Mouse (Mus musculus): ENCODE measurements at regions not wholly inside any gene's neighbourhood (a gene's known extent, or its start where the extent isn't known, plus 50 kb on each side); places are given as distances from the start of the nearest gene placed in this dataset.

DNA sequence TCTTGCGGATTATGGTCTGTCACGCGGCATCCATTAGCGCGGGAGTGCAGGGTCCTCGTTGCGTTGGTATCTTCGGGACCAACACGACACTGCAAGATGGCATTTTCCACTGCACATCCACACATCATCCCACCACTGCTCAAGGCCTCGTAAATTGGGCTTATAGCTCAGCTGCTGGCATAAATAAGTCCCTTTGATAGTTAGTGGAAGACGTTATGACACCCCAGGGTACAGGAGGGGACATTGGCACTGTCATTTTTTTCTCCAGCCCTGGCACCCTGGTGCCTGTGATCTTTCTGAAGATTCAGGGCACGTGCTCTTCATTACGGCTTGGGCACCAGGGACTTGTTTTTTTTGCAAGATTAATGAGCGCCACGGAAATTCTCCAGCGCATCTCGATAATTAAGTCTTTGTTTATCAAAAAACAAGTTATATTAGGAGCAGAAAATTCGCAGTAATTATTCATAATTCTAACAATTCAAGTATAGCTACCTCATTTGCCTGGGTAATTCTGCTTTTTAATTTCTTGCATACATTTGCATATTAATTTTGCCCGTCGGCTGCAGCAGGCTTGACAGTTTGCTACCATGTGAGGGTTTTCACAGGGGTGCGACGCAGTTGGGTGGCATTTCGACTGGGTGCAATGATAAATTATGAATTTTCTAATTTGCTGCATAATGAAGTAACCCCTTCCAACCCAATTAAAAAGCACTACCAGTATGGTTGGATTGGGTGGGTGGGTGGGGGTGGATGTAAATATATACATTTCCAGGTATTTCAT lies 119.1 kb downstream of the Vrk1 start:
- DNase-seq (ENCODE audit: low spot score in 2 of 2) = no peak

GRCm38 (mm10) chr12:106130071-106130676 lies 120.1 kb downstream of the Vrk1 start:
- no peak for DNase-seq (ENCODE audit: low spot score in 2 of 2)

GRCm38 (mm10) chr12:106132715-106133114 lies 122.7 kb downstream of the Vrk1 start:
- DNase-seq (ENCODE audit: low spot score in 2 of 2) = no peak

DNA sequence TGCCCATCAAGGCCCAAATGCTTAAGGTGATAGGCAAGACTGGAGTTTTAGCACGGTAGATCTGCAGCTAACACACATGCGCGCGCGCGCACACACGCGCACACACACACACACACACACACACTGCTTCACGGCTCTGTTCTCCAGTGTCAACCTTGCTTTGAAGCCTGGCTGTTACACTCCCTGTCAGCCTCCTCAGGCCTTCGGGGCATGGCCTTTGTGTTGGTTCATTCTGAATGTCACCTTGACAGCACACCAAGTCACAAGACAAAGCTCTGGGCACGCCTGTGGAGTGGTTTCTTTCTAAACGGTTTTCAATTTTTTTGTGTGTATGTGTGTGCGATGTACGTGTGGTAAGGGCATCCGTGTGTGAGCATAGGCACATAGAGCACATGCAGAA lies 128.4 kb downstream of the Vrk1 start:
- DNase-seq (ENCODE audit: low spot score in 2 of 2) = no peak

DNA sequence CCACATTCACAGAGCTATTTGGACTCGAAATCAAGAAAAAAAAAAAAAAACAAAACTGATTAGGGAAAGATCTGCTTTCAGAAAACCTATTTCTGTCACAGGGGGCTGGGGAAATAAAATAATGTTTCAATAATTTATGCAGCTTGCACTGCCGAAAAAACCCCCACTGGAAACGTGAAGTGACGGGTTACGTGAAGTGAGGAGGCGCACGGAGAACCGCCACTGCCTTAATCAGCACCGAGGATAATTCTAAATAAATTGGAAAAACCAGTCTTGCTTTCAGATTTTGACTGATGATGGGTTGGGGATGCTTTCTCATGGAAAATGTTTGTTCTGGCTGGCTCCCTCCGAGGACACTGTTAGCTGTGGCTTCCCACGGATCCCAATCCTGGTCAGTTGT lies 129.5 kb downstream of the Vrk1 start:
- DNase-seq (ENCODE audit: low spot score in 2 of 2) = no peak

- no peak for DNase-seq (ENCODE audit: low spot score in 2 of 2)
Measured at GRCm38 (mm10) chr12:106139927-106140326, 129.9 kb downstream of the Vrk1 start.

DNA sequence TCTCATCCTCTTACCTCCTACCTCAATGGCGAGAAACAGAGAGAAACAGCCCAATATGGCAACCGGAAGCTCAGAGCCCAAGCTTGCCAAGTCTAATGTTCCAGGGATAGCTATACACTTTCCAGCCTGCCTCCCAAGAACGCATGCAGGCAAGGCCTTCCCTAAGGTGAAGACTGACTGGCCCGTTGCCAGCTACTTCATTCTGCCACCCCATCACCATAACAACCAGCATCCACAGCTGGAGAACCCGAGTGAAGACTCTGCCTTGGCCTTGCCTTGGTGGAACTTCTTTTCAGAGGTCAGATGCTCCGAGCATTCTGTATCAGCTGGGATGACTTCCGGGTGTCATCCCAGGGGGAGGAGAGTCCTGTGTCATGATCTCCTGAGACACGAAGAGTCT lies 130.6 kb downstream of the Vrk1 start:
- no peak for DNase-seq (ENCODE audit: low spot score in 2 of 2)

DNA sequence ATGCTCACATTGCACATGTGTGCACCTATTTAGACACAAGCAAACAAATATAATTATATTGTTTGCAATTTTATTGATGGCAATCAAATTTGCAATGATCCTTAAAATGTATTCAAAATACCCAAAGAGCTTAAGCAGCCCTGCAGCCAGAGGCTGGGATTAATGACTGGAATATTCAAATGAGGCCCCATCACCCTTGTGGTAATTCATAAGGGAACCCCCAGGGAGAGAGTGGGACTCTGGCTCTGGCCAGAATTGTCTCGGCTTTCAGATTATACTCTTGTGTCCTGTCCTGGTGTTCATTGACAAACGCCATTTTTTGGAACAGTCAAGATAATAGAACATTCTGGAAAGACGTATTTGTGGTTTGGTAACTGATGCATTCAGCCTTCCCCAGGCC lies 133.5 kb downstream of the Vrk1 start:
- no peak for DNase-seq (ENCODE audit: low spot score in 2 of 2)

DNA sequence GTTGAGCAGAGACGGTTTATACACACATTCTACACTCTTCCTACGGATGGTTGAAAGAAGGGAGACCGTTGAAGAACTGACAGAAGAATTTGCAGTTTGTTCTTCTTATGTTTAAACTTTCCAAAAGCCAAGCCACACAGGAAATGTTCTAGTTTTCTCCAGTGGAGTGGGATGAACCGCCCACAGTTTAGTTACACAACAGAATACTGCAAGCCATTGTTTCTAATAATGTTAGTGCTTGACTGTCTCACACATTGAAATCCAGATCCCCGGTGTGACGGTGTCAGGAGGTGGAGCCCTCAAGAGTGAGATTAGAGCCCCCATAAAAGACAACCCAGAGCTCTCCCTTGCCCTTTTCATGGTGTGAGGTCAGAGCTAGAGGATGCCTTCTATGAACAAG lies 146.8 kb downstream of the Vrk1 start:
- DNase-seq (ENCODE audit: low spot score in 2 of 2) = no peak

DNA sequence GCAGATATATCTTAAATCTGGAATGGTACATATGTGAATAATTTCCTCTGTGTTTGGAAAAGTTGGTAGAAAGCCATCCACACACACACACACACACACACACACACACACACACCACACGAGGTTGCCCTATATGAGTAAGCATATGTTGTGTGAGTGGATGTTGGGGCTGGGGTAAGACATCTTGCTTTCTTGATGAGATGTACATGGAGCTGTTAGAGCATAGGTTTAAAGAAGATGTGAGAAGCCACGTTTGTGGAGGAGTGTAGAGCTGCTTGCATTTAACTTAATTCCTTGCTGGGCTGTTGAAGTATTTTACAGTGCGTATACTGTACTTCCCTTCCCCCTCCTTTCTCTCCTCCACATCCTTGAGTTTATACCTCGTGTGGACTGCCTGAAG lies 147.8 kb downstream of the Vrk1 start:
- no peak for DNase-seq (ENCODE audit: low spot score in 2 of 2)

DNA sequence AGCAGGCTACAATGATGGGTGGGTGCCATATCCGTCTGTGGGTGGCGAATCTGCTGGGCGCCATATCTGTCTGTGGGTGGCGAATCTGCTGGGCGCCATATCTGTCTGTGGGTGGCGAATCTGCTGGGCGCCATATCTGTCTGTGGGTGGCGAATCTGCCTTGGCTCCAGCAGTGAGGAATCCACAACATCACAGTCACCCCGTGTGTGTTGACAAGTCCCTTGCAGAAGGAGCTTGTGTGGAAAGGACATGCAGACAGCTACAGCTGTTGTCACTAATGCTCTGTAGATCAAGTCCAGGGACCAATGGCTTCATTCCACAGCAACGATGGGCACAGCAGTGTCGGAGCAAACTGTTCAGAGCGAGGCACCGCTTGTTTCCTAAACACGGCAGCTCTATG lies 148.6 kb downstream of the Vrk1 start:
- no peak for DNase-seq (ENCODE audit: low spot score in 2 of 2)

- no peak for DNase-seq (ENCODE audit: low spot score in 2 of 2)
Measured at GRCm38 (mm10) chr12:106171301-106171700, 161.3 kb downstream of the Vrk1 start.

DNA sequence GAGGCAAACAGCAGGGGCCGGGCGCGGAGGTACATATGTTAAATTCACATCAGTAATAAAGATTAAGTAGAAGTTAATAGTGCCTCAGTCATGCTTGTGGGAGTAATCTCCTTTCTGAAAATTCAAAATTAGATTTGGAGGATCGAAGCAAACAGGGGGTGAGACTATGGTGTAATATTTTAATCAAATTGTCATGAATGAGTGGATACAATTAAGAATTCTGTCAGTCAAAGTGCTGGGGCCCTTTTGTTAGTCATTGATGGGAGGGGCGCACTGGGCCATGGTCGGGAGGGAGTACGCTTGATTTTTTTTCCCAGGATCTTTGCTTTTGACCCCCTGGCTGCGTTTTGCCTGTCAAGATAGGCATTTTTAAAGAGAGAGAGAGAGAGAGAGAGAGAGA lies 163.2 kb downstream of the Vrk1 start:
- no peak for DNase-seq (ENCODE audit: low spot score in 2 of 2)

GRCm38 (mm10) chr12:106174070-106174980 lies 164.3 kb downstream of the Vrk1 start:
- no peak for DNase-seq (ENCODE audit: low spot score in 2 of 2)

DNA sequence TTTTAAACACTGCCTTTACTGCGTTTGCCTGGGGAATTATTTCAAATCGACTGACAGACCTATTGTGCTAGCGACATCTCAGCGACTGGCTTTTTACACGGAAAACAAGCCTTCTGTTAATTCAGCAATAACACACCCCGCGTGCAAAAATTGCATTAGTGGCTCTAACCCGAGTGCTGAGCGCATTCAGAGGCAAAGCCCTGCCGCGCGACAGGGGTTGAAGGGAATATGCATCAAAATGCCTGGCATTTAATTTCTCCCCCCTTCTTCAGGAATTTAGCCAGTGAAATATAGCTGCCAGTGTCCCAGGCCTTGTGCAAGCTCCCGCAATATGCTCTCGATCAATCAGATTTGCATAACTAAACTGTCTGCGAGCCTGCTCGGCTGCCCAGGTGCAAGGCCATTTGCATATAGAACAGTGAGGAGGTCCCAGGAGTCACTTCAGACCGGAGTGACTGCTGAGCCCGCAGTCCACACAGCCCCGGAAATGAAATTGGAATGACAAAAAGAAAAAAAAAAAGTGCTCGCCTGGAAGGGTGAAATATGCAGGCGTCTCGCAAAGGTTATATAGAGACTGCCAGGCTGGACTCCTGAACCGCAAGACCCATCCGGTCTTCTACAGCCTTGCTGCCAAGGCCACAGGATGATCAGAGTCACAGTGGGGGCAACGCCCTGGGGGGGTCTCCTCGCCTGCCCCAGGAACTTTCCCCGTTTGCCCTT lies 165.1 kb downstream of the Vrk1 start:
- DNase-seq (ENCODE audit: low spot score in 2 of 2) = no peak

DNA sequence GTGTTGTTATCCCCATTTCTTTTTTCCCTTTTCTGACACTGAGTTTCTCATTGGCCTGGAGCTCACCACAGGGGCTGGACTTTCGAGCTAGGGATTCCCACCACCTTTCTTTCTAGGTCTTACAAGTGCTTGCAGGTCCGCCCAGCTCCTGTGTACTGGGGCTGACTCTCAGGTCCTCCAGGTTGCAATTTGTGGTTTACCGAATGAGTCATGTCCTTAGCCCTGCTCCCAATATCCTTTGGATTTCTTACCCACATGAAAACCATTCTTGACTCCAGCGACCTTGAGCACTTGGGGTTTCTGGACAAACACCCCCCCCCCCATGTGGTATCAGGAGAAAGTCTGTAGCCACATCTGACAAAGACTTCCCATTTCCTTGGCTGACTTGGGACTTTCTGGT lies 167.3 kb downstream of the Vrk1 start:
- DNase-seq (ENCODE audit: low spot score in 2 of 2) = no peak

GRCm38 (mm10) chr12:106177861-106178260 lies 167.8 kb downstream of the Vrk1 start:
- DNase-seq (ENCODE audit: low spot score in 2 of 2) = no peak

DNA sequence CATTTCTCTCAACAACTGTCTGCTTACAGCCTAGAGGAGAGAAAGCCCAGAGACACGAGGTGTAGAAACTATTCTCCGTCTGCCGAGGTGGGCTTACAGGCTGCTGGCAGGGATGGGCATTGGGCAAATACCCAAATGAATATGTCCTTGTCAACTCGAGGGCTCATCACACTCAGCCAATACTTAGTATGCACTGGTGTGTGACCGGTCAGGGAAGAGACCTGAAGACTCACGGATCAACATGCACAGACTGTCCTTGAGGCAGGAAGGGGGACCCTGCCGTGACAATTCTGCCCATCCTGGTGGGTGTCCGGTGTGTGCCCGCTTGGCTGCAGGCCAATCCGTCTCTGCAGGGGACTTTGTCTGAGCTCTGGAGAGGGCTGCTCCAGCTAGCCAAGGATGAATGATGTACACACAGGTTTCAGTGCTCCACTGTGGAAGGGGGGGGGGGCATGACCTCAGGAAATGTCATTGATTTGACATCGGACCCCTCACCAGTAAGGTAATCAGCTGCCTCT lies 168.7 kb downstream of the Vrk1 start:
- no peak for DNase-seq (ENCODE audit: low spot score in 2 of 2)

DNA sequence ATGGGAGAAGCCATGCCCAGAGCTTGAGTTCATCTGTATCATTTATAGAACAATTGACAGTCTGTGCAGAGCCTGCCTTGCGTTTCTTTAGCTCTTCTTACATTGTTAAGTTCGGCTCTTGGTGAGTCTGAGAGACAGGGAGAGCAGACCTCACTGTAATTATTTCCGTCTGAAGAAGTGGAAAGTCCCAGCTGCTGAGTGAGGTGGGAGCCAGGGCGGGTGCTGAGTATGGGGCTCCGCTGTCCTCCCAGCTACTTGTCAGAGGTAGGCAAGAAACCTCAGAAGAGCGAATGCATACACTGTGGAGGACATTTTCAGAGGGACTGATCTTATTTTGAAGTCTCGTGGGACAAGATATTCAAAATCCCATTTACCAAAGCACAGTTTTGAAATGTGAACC lies 172.9 kb downstream of the Vrk1 start:
- no peak for DNase-seq (ENCODE audit: low spot score in 2 of 2)

- DNase-seq (ENCODE audit: low spot score in 2 of 2) = no peak
Measured at GRCm38 (mm10) chr12:106183973-106184372, 173.9 kb downstream of the Vrk1 start.

DNA sequence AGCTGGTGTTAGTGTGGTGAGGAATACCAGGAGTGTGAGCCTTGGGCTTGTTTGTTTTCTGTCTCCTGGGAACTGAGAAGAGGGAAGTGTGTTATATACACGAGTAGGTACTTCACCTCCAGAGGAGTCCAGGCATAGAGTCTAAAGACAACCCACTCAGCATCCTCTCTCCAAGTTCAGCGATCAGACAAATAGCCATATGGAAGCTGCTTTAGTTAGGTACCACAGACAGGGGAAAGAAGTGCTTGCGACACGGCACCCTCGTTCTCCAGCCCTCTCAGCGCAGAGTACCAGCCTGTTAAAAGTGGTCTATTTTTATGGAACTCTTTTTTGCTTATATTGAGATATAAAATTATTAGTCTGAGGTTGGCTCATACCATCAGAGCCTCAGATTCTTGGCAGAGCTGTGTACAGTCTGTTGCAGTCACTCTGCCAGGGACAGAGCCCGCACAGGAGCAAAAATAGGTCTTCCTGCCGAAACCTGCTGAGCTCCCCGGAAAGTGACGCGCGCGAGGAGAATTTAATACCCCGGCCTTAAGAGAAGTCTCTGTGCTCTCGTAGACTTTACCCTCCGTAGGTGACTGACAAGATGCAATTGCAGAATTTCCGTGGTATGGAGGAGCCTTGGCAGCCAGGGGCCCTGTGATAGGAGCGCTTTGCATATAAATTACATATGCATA lies 175.5 kb downstream of the Vrk1 start:
- no peak for DNase-seq (ENCODE audit: low spot score in 2 of 2)

Data from urinary bladder, postnatal 4 days (tissue).